Mouse (Mus musculus) adrenal gland, postnatal 14 days (tissue): ENCODE data around the gene Grip2. TPM values are rescaled to one million over a fixed set of nuclear protein-coding genes. Genes with fewer than 3 reads are reported as not detected.

ENCODE experiments used
- DNase-seq: peaks from one replicate; pipeline ENCODE4 v3.0.0; 2021; ENCODE audit warnings: mixed read lengths
- total RNA-seq: library from RNA; stranded (reverse); gene quantifications from 2 replicates; pipeline ENCODE4 v1.2.3, GENCODE M21; 2021

Gene Grip2
- total RNA-seq, 1 experiment from 2014 or later: 1.7 TPM

DNA sequence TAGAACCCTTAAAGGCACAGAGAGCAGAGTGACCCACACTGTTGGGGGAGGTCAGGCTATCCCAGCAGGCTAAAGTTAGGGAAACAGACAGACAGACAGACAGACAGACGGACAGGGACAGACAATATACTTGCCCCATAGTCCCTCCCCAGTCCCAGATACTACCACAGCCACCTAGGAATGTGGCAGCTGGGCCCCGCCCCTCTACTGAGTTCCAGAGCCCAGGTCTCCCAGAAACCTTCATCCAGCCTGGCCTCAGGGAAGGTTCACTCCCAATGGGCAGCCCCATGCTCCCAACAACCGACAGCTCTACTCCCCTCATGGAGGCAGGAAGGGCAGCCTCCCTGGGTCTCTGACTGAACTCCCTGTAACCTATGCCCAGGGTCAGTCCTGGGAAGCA lies 31.4 kb downstream of the Grip2 start:
- DNase-seq: no peak

DNA sequence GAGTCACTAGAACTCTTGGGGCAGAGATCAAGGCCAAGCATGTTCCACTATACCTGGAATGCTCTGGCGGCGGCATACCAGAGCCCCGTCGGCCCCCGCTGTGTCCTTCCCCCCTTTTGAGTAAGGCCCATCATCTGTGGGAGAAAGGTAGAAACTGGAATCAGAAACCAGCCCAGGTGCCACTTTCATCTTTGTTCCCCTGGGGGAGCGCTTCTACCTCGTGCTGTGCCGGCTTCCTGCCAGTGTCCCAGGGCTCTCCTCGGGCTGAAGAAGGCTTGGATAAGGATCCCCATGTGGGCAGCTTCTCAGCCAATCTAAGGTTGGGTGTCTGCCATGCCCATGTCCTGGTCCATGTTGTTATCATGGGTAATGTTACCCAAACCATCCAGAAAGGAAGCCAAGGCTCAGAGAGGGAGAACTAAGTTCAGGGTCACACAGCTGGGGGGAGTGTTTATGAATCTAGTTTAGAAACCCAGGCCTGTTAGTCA lies 38.7 kb downstream of the Grip2 start:
- DNase-seq: no peak

DNA sequence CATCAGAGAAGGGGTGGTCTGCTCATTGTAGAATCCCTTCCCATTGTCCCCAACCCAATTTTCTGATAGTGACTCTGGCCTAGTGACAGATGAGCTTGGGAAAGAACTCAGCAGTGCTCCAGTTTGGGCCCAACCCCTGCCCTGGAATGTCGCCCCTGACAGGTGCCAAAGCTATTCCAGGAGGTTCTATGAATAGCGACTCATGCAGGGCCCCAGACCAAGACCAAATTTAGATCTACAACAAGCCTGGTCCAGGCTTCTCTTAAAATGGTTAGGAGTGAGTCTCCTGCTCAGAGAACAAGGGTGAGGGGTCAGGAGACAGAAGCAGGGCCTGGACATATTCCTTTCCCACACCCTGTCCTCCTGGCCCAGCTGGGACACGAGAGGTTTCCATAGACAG lies 42.0 kb downstream of the Grip2 start:
- DNase-seq: no peak

DNA sequence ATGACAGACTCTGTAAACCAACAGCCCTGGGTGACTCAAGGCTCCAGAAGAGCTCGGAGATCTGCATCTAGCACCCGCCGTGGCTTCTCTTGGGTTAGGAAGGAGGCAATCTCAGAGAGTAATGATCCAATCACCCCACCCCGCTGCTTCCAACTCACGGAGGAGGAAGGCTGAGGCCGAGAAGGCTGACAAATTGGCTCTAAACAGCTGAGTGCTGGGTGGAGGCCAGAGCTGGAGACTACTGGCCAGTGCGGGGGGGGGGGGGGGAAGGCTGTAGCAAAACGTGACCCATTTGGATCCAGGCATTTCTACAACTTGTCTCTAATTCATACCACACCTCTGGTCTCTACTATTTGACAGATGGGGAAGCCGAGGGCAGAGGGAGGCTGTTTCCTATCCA lies 47.8 kb downstream of the Grip2 start:
- DNase-seq: no peak

DNA sequence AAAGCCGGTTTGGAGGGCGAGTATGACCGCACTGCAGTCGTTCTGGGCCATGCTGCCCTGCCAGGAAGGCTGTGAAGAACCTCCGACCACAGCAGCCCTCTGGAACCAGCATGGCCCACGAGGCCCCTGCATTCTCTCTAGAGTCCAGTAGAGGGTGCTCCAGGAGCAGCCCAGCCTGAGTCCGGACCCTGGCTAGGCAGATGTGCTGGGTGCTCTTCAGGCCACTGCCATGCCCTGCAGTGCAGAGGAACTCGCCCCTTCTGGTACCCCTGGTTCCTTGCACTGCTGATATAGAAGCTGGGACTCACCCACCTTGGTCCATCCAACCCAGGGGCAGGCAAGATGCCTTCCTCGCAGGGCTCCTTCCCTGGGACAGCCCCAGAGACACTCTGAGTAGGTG lies 50.5 kb downstream of the Grip2 start:
- DNase-seq: peak; percentile 85

DNA sequence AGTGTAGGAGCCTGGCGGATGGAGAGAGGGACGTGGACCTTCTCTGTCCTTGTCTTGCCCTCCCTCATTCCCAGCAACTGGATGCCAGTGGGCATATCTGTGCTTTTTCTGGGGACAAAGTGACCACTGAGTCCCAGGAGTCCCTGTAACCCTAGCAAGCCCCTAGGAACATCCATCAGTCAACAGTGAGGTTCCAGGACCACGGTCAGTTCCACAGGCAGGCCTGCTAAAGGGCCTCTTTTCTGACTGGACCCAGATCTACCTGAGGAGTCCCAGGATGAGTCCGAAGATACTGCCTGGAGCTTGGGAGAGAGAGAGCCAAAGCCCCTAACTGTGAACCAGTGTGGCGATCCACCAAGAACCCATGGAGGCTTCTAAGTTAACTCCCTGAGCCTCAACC lies 53.1 kb downstream of the Grip2 start:
- no peak for DNase-seq

DNA sequence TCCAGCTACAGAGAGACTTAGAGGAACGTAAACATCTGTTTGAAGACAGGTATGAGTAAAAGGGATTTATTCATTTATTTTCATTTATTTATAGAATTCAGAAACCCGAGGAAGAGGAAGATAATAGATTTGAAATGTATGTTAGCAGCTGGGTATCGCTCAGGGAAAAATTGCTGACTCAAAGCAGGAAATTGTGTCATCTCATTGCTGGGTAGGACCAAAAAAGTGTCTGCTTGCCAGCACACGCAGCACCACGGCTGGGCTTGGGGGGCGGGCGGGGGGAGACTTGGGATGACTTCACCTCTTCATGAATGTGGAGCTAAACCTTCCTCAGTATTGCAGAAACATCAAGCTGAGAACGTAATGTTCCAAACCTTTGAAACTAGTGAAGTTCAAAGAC lies 59.5 kb downstream of the Grip2 start:
- no peak for DNase-seq

DNA sequence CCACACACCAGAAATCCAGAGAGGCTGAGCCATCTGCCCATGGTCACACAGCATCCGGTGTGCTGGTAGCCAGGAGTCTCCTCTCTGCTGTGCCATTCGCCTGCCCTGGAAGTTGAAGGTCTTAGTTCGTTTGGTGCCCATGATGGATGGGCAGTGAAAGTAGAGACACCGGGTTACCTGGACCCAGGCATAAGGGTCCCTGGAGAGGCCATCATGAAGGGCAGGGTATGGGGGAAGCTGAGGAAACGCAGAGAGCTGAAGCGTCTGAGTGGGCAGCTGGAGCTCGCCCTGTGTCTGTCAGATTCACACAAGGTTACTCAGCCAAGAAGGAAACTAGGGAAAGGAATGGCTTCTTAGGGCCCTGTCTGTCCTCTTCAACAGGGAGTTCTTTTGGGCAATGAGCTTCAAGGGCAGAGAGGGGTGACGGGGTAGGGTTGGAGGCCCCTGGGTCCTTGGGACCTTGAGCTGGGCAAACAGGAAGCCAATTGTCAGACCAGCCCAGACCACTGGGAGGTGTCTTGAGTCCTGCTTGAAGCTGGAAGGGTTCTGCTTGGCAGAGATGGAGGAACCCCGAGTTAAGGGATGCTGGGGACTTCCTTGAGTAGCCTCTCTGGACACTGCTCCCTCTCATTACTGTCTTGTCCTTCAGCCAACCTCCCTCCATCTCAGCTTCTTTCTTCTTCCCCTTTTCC lies 64.9 kb downstream of the Grip2 start:
- peak; percentile 76 for DNase-seq

DNA sequence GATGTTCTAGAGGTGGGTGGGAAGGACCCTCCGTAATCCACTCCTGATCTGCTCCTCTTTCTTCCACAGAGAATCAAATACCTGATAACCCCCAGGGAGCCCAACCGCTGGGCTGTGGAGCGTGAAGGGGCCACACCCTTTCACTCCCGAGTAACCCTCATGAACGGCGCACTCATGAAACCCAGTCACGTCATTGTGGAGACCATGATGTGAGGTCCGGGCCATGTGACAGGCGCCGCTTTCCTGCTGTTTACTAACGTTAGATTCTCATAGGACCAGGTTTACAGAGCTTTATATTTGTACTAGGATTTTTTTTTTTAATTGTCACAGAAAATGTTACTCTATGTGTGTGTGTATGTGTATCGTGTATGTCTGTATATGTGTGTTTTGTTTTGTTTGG lies 72.2 kb downstream of the Grip2 start:
- DNase-seq: no peak

DNA sequence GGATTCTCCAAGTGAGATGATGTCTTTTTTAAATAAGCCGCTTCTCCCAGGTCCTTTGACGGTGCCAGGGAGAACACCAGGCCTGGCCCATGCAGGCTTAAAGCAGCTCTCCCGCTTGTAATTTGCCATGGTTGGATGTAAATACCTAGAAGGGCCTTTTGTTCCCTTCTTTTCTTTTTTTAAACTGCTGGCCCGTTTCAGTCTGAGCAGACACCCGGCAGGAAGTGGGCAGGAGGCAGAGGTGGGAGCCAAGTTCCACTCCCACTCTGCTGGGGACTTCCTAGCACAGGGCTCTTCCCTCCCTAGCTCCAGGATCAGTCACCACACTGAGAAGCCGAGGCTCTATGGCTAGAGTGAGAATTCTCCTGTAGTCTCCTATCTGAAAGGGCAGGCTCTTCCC lies 73.0 kb downstream of the Grip2 start:
- no peak for DNase-seq

DNA sequence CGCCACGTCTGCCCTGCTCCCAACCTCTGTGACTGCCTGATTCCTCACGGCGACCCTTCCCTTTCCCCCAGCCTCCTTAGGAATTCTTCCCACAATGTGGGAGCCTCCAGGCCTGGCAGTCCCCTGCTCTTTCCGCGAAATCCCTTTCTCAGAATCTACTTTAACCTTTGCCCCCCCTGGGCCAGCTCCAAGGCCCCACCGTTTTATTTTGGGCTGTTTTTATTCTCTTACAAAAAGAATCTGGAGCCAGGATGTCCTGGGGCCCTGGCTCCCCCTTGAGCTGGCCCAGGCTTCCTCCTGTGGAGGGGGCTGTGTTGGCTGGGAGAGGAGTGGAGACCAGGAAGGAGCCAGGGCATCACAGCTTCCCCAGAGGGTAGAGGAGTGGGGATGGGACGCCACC lies 74.2 kb downstream of the Grip2 start:
- peak; percentile 61 for DNase-seq

DNA sequence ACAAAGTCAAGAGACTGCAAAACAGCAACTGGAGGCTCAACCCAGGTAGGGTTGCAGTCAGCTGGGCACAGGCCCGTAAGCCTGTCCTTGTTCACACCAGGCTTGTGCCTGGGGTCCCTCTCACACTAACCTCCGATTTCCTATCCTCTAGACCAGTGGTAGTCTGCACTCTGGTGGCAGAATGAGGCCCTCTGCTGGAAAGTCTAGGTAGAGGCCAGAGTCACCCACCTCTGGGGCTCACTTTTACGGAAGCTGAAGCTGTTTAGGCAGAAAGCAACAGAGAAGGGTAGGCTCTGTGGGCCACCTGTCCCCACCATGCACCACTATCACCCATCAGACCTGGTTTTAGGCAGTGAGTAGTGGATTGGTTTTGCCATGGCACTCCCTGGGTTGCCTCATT lies 76.1 kb downstream of the Grip2 start:
- DNase-seq: peak; percentile 54

DNA sequence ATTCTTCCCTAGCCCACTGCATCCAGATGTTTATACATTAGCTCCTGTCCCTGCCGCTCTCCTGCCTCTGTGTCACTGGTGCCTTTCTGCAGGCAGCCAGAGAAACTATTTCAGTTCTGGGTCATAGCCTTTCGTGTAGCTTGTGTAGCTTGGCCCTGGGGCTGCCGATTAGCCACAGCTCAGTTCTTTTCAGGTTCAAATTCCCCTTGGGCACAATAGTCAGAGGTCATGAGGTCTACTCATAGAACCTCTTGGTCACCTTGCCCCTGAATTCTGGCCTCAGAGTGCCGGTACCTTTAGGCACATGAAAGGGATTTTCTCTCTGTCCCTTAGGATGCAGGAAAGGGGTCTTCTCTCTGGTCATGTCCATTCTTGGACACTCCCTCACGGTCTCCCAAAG lies 80.3 kb downstream of the Grip2 start:
- DNase-seq: no peak

DNA sequence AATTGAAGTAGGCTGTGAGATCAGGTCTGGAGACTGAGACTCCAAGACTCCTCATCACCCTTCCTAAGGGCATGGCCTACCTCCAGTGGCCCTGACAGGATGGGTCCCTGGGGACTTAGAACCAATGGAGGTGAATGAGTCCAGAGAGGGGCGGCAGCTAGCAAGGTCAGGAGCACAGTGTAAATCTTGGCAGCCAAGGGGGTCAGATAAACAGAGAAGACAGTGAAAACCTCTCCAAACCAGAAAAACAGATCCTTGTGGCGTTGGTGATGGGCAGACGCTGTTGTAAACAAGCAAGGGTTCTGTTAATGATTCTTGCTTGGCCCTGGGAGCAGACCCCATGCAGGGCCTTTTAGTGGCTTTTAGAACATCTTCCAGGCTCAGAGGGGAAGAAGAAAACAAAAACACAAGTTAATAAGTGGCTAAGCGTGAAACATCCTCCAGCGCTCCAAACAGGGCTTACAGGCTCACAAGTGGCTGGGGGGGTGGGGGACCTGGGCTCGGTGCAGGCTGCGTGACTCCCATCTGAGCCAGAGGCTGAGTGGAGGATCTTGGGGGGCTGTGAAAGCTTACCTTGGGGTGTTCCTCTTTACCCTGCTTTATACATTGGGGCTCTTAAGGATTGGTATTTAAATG lies 81.0 kb downstream of the Grip2 start:
- DNase-seq: no peak

DNA sequence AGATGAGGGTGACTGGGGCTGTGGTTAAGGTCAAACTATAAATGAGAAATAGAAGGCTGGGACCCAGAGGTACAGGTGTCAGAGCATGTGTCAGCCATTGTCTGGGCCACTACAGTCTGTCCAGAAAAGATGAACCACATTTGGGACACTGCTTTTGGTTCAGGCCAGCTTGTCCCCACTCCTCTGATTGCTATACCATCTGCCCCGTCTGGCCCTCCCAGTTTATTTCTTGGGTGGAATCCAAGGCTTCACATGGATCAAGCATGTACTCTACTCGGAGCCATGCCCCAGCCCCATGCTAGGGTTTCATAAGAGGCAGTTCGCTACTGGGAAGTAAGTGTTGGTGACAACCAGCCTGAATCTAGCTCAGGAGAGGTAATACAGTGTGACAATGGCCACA lies 81.8 kb downstream of the Grip2 start:
- no peak for DNase-seq

DNA sequence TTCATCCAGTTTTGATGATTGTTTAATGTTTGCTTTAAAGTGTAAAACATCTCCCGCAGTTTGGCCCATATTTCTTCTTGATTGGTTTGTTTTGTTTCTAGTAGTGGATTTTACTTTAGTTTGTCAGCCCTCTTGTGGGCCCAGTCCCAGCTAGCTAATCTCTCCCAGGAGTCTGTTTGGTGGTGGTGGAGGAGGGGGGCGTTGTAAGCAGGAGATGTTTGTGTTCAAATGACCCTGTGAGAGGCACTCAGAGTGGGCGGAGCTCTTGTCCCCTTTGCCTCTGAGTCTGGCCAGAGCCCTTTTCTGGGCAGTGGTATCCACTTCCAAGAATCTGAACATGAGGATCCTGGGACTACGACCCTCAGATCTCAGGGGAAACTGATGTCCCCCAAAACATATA lies 83.2 kb downstream of the Grip2 start:
- DNase-seq: no peak

DNA sequence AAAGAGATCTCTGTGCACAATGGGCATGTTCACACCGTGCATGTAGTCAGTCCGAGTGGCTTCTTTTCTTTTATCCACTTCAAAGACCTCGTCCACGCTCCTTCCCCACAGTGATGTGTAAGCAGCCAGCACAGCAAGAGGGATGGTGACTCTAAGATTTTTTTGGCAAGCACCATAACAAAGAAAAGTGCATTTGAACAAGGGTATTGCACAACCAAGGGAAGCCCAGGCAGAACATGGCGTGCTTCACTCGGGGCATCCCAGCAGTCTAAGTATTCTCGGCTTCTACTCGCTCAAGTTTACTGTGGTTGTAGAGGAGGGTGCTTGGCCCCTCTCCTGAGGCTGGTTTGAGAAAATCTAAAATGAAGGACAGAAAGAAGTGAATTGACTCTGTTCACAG lies 84.1 kb downstream of the Grip2 start:
- DNase-seq: no peak

DNA sequence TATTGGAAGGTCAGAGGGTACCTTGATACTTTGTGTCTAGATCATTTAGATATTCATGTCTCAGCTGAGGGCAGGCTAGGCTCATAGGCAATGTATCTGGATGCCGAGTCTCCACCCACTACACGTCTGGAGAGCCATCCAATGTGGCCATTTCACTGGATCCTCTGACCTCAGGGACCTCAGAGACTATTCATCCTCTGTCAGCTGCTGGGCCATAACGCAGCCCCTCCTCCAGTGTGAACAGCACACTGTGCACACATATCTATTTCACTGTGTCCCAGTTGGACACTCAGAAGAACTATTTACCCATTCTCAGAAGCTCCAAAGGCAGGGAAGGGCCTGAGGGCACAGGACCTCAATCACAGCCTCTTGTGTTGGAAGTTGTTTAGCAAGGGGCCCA lies 84.6 kb downstream of the Grip2 start:
- no peak for DNase-seq

DNA sequence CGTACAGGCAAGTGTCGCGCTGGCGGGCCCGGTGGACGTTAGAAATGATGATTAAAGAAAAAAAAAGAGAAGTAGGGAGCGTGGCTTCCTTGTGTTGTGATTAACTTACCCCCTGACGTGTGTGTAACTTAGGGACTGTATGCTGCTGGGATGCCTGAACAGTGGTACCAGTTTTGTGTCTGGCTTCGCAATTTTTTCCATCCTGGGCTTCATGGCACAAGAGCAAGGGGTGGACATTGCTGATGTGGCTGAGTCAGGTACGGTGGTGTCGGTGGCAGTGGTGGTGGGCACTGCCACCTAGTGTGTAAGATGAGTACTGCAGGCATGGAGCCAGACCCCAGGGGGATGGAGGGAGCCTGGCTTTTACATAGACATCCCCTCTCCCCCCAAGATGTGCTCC lies 86.0 kb downstream of the Grip2 start:
- peak; percentile 74 for DNase-seq

DNA sequence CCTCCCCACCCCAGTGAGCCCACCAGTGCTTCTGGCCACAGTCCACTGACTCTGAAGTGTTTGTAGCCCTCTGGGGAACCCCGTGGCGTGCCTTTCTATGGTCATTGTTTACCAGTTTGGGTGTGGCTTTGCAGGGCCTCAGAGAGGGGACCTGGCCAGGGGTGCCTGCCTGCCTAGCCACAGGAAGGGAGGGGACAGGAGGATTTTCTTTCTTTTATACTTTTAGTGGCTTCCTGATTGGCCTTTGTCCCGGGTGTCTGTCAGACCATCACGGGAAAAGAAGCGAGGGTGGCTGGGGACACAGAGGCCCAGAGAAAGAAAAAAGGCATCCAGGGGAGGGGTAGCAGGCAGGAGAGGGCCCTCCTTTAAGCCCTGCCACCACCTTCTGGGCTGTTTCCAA lies 89.0 kb downstream of the Grip2 start:
- no peak for DNase-seq

DNA sequence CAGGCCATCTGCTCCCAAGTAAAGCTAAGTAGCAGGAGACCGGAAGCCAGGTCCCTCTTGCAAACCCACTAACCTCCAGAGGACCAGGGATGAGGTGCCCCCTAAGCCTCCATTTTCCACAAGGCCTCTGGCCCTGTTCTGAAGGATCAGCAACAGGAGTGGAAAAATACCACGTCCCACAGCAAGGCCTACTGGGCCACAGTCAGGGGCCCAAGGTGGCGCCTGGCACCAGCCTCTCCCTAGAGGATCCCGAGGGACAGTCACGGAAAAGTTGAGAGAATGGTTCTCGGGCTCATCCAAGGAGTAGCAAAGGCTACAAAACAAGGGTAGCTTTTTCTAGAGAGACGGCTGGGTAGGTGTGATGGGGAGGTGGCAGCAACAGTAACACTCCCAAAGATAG lies 89.6 kb downstream of the Grip2 start:
- DNase-seq: no peak

DNA sequence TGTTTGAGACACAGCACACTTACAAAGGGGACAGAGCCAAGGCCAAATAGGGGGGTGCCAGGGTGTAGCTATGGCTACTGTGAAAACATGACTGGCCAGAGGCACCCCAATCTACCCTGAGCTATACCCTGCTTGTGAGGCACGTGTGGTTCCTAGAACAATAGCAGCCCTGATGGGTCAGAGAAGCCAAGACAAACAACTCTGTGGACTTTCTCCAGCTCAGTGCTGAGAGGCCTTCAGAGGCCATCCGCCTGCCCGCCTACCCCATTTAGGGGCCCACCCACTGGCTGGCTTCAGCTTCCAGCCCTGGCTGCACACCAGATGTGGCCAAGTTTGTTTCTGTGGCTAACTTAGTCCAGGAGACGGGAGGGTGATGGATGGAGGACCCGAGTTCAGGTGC lies 90.6 kb downstream of the Grip2 start:
- DNase-seq: peak; percentile 72

DNA sequence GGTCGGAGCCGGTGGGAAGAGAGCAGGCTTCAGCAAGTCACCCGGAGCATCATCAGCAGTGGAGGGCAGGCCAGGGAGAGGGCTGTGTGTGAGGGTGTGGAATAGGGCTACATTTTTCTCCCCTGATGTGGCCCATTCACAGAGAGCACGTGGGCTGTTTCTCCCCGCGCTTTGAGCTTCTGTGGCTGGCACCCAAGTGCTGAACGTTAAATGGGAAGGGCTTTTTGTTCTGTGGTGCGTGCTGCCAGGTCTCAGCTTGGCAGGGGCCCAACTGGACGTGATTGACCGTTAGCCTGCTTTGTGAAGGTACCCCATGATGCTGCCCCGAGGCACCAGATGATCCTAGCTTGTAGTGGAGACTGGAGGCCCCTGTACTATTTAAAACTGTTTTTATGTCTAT lies 94.9 kb downstream of the Grip2 start:
- peak; percentile 61 for DNase-seq

DNA sequence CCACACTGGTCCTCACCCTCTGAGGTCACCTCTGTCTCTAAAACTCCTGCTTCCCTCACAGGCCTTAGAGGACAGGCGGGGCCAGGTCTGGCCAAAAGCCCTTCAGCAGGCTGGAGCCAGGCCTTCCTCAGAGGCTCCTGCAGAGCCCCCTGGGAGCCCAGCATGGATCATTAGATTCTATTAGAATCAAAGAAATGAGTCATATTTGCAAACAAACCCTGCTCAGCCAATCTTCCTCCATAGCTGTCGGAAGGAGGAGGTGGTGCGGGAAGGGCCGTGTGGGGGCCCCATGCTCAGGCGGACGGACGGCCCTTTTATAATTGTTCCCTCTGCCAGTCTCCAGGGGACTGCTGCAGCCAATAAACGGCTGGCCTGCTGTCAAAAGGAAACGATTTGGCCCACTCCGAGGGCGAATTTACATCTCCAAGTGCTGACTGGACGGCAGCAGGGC lies 97.3 kb downstream of the Grip2 start:
- DNase-seq: peak; percentile 82
